Mouse (Mus musculus) limb, embryonic 10.5 days (tissue): ENCODE measurements around the gene Maip1. TPM values are rescaled to one million over a fixed set of nuclear protein-coding genes. Genes with fewer than 3 reads are reported as not detected.

Source experiments
- DNase-seq: peaks from one replicate; pipeline ENCODE4 v3.0.0-alpha.2; 2017; ENCODE audit warnings: low spot score
- H3K27ac ChIP-seq: fragments of 300-500 bp; sonication (generic); 2 replicates; pipeline ENCODE4 v1.5.1; 2016; ENCODE audit warnings: mild to moderate bottlenecking
- H3K27me3 ChIP-seq: fragments of 300-500 bp; sonication (generic); 2 replicates; pipeline ENCODE4 v1.6.1; 2016; ENCODE audit warnings: low read depth, mild to moderate bottlenecking; ENCODE audit not compliant: poor library complexity, severe bottlenecking
- H3K36me3 ChIP-seq: fragments of 300-500 bp; sonication (generic); 2 replicates; pipeline ENCODE4 v1.6.1; 2016; ENCODE audit warnings: mild to moderate bottlenecking, moderate library complexity
- H3K4me1 ChIP-seq: fragments of 300-500 bp; sonication (generic); 2 replicates; pipeline ENCODE4 v1.6.1; 2016
- H3K4me3 ChIP-seq: fragments of 300-500 bp; sonication (generic); 2 replicates; pipeline ENCODE4 v1.5.1; 2016; ENCODE audit warnings: mild to moderate bottlenecking, moderate library complexity
- H3K9me3 ChIP-seq: fragments of 300-500 bp; sonication (generic); replicated peaks from 2 replicates; pipeline ENCODE4 v1.6.1; 2016; ENCODE audit warnings: mild to moderate bottlenecking
- WGBS: fragments of 180-500 bp; shearing (Covaris S2); methylation state at CpG from one replicate; pipeline ENCODE4 v1.1.7; 2016; 5-methylcytosine and 5-hydroxymethylcytosine counted together
- polyA plus RNA-seq: library from polyadenylated mRNA; unstranded; fragments of >200 nt; fragmentation: Nextera tagmentation; extraction: Ambion mirVana; gene quantifications from 2 replicates; pipeline ENCODE4 v1.2.1, GENCODE M21; 2016

Maip1 gene
- polyA plus RNA-seq, 1 experiment from 2014 or later, result 20.6 TPM

- H3K27me3 ChIP-seq, result no peaks in the 10 kb centered on the region
- H3K27ac ChIP-seq, result no peak overlapping the region; the same call in 1 of the 2 replicates
- peaks cover 29% of the 10 kb centered on the region for H3K4me1 ChIP-seq
- H3K4me3 ChIP-seq, result no peak overlapping the region
- 79% methylated on average over 9 of the region's 9 CpGs for WGBS
- no peaks in the 10 kb centered on the region for H3K9me3 ChIP-seq
- no peaks in the 10 kb centered on the region for H3K36me3 ChIP-seq
- no peak for DNase-seq
Observed at GRCm38 (mm10) chr1:57436408-57436807, 30.3 kb downstream of the Maip1 start.

GRCm38 (mm10) chr1:57436954-57437353 is 30.8 kb downstream of the Maip1 start:
- no peaks in the 10 kb centered on the region for H3K9me3 ChIP-seq

GRCm38 (mm10) chr1:57439026-57439425 is 32.9 kb downstream of the Maip1 start:
- WGBS, result 84% methylated on average over 6 of the region's 6 CpGs
- H3K27ac ChIP-seq, result peak overlapping the region; percentile 44; the same call in 1 of the 2 replicates

More at GRCm38 (mm10) chr1:57436954-57437353, 30.8 kb downstream of the Maip1 start:
- peak overlapping the region; percentile 58; the same call in 1 of the 2 replicates for H3K27ac ChIP-seq
- H3K27me3 ChIP-seq, result no peaks in the 10 kb centered on the region
- 0 out of 2 replicates have a peak overlapping the region, but pooled peaks have one; percentile 8 for H3K4me3 ChIP-seq
- no peaks in the 10 kb centered on the region for H3K36me3 ChIP-seq
- no peak for DNase-seq
- 62% methylated on average over 9 of the region's 9 CpGs for WGBS
- H3K4me1 ChIP-seq, result peaks cover 29% of the 10 kb centered on the region

GRCm38 (mm10) chr1:57440771-57441170 is 34.6 kb downstream of the Maip1 start:
- WGBS, result 37% methylated on average over 4 of the region's 4 CpGs
- peak; percentile 40 for DNase-seq
- Histone ChIP-seq H3K4me1 (peaks cover 29% of the 10 kb centered on the region), H3K27ac (peak overlapping the region; percentile 54; the same call in 1 of the 2 replicates), H3K27me3 (no peaks in the 10 kb centered on the region), H3K36me3 (no peaks in the 10 kb centered on the region), H3K9me3 (no peaks in the 10 kb centered on the region), H3K4me3 (no peak overlapping the region)

More at GRCm38 (mm10) chr1:57439026-57439425, 32.9 kb downstream of the Maip1 start:
- Histone ChIP-seq H3K9me3 (no peaks in the 10 kb centered on the region), H3K36me3 (no peaks in the 10 kb centered on the region), H3K4me1 (peaks cover 29% of the 10 kb centered on the region), H3K27me3 (no peaks in the 10 kb centered on the region), H3K4me3 (no peak overlapping the region)
- DNase-seq, result no peak

- 86% methylated on average over 10 of the region's 10 CpGs for WGBS
- Histone ChIP-seq H3K4me1 (peaks cover 13% of the 10 kb centered on the region), H3K27ac (no peak overlapping the region), H3K4me3 (no peak overlapping the region), H3K27me3 (no peaks in the 10 kb centered on the region), H3K9me3 (no peaks in the 10 kb centered on the region), H3K36me3 (no peaks in the 10 kb centered on the region)
- DNase-seq, result no peak
Observed at GRCm38 (mm10) chr1:57445679-57446078, 39.6 kb downstream of the Maip1 start.

GRCm38 (mm10) chr1:57450241-57450640 is 44.1 kb downstream of the Maip1 start:
- Histone ChIP-seq H3K27ac (no peak overlapping the region), H3K9me3 (no peaks in the 10 kb centered on the region), H3K36me3 (no peaks in the 10 kb centered on the region), H3K4me3 (no peak overlapping the region), H3K4me1 (peaks cover 6% of the 10 kb centered on the region; the same call in 1 of the 2 replicates), H3K27me3 (no peaks in the 10 kb centered on the region)
- 84% methylated on average over 1 of the region's 1 CpGs for WGBS
- DNase-seq, result no peak

- H3K36me3 ChIP-seq, result no peaks in the 10 kb centered on the region
- H3K4me3 ChIP-seq, result no peak overlapping the region
- H3K4me1 ChIP-seq, result no peaks in the 10 kb centered on the region
- no peaks in the 10 kb centered on the region for H3K27me3 ChIP-seq
- no peak overlapping the region for H3K27ac ChIP-seq
- DNase-seq, result no peak
- WGBS, result 94% methylated on average over 6 of the region's 6 CpGs
- H3K9me3 ChIP-seq, result no peaks in the 10 kb centered on the region
Observed at GRCm38 (mm10) chr1:57460305-57460940, 54.3 kb downstream of the Maip1 start.

Other genes starting within 250 kb of the Maip1 start
- 9.5 and 10.5 TPM in 2 replicates for gene 1700066M21Rik, start 28.7 kb upstream of the Maip1 start, polyA plus RNA-seq
- gene Tyw5, start 773 bp downstream of the Maip1 start, polyA plus RNA-seq, result 32.3 and 35.9 TPM in 2 replicates